Mouse (Mus musculus): ENCODE data around the gene Pde9a. TPM values are rescaled to one million over a fixed set of nuclear protein-coding genes. Genes with fewer than 3 reads are reported as not detected.

Pde9a gene
- total RNA-seq, 2 experiments from 2014 or later = 19.8 to 23.9 TPM

- DNase-seq (ENCODE audit: low spot score in 2 of 2) = no peak
Observed at GRCm38 (mm10) chr17:31510944-31511343, 124.9 kb downstream of the Pde9a start.

- peak; percentile 84 to 92 for DNase-seq (ENCODE audit: low spot score in 2 of 2)
Observed at GRCm38 (mm10) chr17:31511792-31512495, 125.9 kb downstream of the Pde9a start.

- no peak for DNase-seq (ENCODE audit: low spot score in 2 of 2)
Observed at GRCm38 (mm10) chr17:31512593-31512992, 126.6 kb downstream of the Pde9a start.

GRCm38 (mm10) chr17:31514696-31515095, 128.7 kb downstream of the Pde9a start:
- DNase-seq (ENCODE audit: low spot score in 2 of 2) = no peak

GRCm38 (mm10) chr17:31519344-31519945, 133.4 kb downstream of the Pde9a start:
- no peak for DNase-seq (ENCODE audit: low spot score in 2 of 2)

GRCm38 (mm10) chr17:31519946-31520838, 134.2 kb downstream of the Pde9a start, which contains the start of the genes Wdr4 and Ndufv3:
TSS of gene Wdr4 (minus strand) at chr17:31519980.
TSS of gene Ndufv3 (plus strand) at chr17:31520115.
- DNase-seq (ENCODE audit: low spot score in 2 of 2) = peak; percentile 97 to 99

- DNase-seq (ENCODE audit: low spot score in 2 of 2) = peak in 1 of 2 experiments; percentile 32
Observed at GRCm38 (mm10) chr17:31520895-31521294, 134.9 kb downstream of the Pde9a start.

- DNase-seq (ENCODE audit: low spot score in 2 of 2) = peak in 1 of 2 experiments; percentile 23
Observed at GRCm38 (mm10) chr17:31521948-31522347, 135.9 kb downstream of the Pde9a start.

- no peak for DNase-seq (ENCODE audit: low spot score in 2 of 2)
Observed at GRCm38 (mm10) chr17:31525114-31525513, 139.1 kb downstream of the Pde9a start.

GRCm38 (mm10) chr17:31525816-31526215, 139.8 kb downstream of the Pde9a start:
- DNase-seq (ENCODE audit: low spot score in 2 of 2) = no peak

Other genes with a start within 250 kb of the Pde9a start
- gene Tff2, start 241.9 kb upstream of the Pde9a start, total RNA-seq (2021) = not detected
- not detected for gene Tff1, start 220.9 kb upstream of the Pde9a start, total RNA-seq (2021)
- gene Tmprss3, start 187.2 kb upstream of the Pde9a start, total RNA-seq (2021) = not detected
- gene Ubash3a, start 178.3 kb upstream of the Pde9a start, total RNA-seq (2021) = 1 to 10 TPM in 1 of 2 experiments, under 1 TPM in 1; 0.43 to 1.6 TPM
- 10 to 100 TPM; 15.4 to 16.7 TPM for gene Rsph1, start 108.8 kb upstream of the Pde9a start, total RNA-seq (2021)
- gene Slc37a1, start 99.4 kb upstream of the Pde9a start, total RNA-seq (2021) = 1 to 10 TPM; 6.2 to 6.3 TPM
- 10 to 100 TPM; 22.1 to 25.0 TPM for gene Wdr4, start 133.8 kb downstream of the Pde9a start, total RNA-seq (2021)
- gene Ndufv3, start 133.9 kb downstream of the Pde9a start, total RNA-seq (2021) = 100 to 1,000 TPM; 245 to 254 TPM
- 10 to 100 TPM; 10.3 to 15.0 TPM for gene Pknox1, start 178.5 kb downstream of the Pde9a start, total RNA-seq (2021)

Measured in layer of hippocampus, adult 18-20 months (tissue).